Mouse (Mus musculus): Measurements from ENCODE around the gene Nt5c. TPM values are rescaled to one million over a fixed set of nuclear protein-coding genes. Genes with fewer than 3 reads are reported as not detected.

Nt5c gene
- polyA plus RNA-seq, 1 experiment from 2014 or later: 48.3 TPM

GRCm38 (mm10) chr11:115475758-115476237 lies 15.9 kb downstream of the Nt5c start:
- Histone ChIP-seq H3K36me3 (replicated peaks; ENCODE audit: insufficient read depth, low read length) (no peaks in the 10 kb centered on the region; the same call in none of the 2 replicates), H3K27ac (ENCODE audit: low read depth) (peak overlapping the region; percentile 74), H3K27me3 (ENCODE audit: insufficient read depth, low read length) (no peaks in the 10 kb centered on the region), H3K4me2 (ENCODE audit: low read depth, low read length) (peak overlapping the region; percentile 84), H3K9me3 (ENCODE audit: low read length) (no peaks in the 10 kb centered on the region), H3K4me3 (ENCODE audit: low read depth, low read length) (peak overlapping the region; percentile 69), H3K4me1 (ENCODE audit: insufficient read depth) (peaks cover 30% of the 10 kb centered on the region), H3K9ac (replicated peaks) (peak overlapping the region; percentile 74)
- TF ChIP-seq CTCF (IDR thresholded peaks at IDR 0.05; ENCODE audit: low read depth) (no peak), EP300 (IDR thresholded peaks at IDR 0.05; ENCODE audit: low read depth) (peak; percentile 7)
- 1% methylated on average over 28 of the region's 28 CpGs for WGBS (ENCODE audit: insufficient replicate concordance)
- ATAC-seq: peak; percentile 30
- DNase-seq: no peak

DNA sequence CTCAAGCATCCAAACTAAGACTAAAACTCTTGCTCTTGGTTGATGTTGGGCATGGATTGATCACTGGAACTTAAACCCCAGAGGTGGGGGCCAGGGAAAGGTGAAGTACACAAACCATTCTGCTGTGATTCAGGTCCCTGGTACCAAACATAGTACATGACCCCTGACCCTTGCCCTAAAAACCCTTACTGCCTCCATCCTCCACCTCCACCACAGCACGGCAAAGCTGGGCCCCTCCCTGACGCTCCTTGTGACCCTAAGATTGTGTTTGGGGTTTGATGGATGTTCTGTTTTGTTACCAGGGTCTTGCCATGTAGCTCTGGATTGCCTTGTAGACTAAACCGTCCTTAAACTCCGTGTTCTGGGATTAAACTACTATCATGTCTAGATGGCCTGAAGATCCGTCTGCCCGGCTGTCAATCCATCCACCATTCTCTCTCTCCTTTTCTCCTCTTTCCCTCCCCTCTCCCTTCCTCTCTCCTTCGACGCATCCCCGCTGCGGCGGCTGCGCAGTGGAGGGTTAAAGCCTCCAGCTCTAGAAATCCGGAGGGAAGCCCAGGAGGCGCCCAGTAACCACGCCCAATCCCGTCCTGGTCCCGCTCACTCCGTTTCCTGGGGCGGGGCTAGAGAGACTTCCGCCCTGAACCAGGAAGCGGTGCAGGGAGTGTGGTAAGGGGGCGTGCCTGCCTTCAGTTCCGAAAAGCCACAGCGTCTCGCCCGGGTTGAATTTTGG lies 16.5 kb downstream of the Nt5c start, which contains the start of gene Armc7:
Gene Armc7, plus strand, starts transcription at position 643 of the 733 bp plus-strand sequence.
- Histone ChIP-seq H3K9me3 (ENCODE audit: low read length) (no peaks in the 10 kb centered on the region), H3K27ac (ENCODE audit: low read depth) (peak within 1 kb of the TSS; percentile 74), H3K4me2 (ENCODE audit: low read depth, low read length) (peak within 1 kb of the TSS; percentile 84), H3K9ac (replicated peaks) (peak within 1 kb of the TSS; percentile 74), H3K4me3 (ENCODE audit: low read depth, low read length) (peak within 1 kb of the TSS; percentile 69), H3K4me1 (ENCODE audit: insufficient read depth) (peaks cover 30% of the 10 kb centered on the region), H3K36me3 (replicated peaks; ENCODE audit: insufficient read depth, low read length) (no peaks in the 10 kb centered on the region; the same call in none of the 2 replicates), H3K27me3 (ENCODE audit: insufficient read depth, low read length) (no peaks in the 10 kb centered on the region)
- DNase-seq: peak; percentile 95
- WGBS (ENCODE audit: insufficient replicate concordance): 2% methylated on average over 26 of the region's 26 CpGs
- TF ChIP-seq EP300 (IDR thresholded peaks at IDR 0.05; ENCODE audit: low read depth) (peak; percentile 7), CTCF (IDR thresholded peaks at IDR 0.05; ENCODE audit: low read depth) (no peak)
- peak; percentile 96 for ATAC-seq

DNA sequence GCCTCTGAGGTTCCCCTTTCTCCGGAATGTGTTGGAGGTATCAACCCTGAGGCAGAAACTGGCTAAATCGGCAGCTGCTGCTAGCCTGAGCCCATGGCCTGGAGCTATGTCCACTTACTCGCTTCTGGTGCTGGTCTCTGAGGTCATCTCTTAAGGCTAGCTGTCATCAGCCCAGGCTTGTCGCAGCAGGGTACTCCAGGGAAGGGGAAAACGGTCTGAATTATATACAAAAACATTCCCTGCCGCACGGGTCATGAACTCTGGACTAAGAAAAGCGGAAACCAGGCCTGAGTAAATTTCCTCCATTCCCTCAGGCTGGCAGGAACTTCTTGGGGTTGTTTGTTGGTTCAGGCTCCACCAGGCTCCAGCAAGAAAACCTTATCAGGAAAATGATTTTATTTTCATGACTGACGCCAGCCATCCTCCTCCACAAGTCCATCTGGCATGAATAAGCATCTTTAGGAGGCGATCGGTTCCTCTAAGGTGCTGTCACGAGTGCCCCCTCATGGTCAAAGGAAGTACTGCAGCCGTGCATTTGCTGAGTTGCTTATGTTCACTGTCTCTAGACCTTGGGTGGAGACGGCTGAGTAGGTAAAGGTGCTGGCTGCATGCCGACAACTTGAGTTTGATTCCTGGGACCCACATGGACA lies 17.9 kb downstream of the Nt5c start:
- H3K9ac ChIP-seq (replicated peaks): no peak overlapping the region
- no peaks in the 10 kb centered on the region for H3K9me3 ChIP-seq (ENCODE audit: low read length)
- H3K4me2 ChIP-seq (ENCODE audit: low read depth, low read length): peak overlapping the region; percentile 26; the same call in 1 of the 2 replicates
- peak overlapping the region; percentile 79 for H3K27ac ChIP-seq (ENCODE audit: low read depth)
- no peaks in the 10 kb centered on the region for H3K36me3 ChIP-seq (replicated peaks; ENCODE audit: insufficient read depth, low read length)
- peak; percentile 78 for TF ChIP-seq EP300 (IDR thresholded peaks at IDR 0.05; ENCODE audit: low read depth)
- TF ChIP-seq CTCF (IDR thresholded peaks at IDR 0.05; ENCODE audit: low read depth): peak; percentile 99
- peaks cover 30% of the 10 kb centered on the region for H3K4me1 ChIP-seq (ENCODE audit: insufficient read depth)
- ATAC-seq (peak; percentile 37), DNase-seq (peak; percentile 94)
- H3K4me3 ChIP-seq (ENCODE audit: low read depth, low read length): no peak overlapping the region
- WGBS (ENCODE audit: insufficient replicate concordance): 20% methylated on average over 15 of the region's 15 CpGs
- no peaks in the 10 kb centered on the region for H3K27me3 ChIP-seq (ENCODE audit: insufficient read depth, low read length)

GRCm38 (mm10) chr11:115472183-115472582 lies 19.5 kb downstream of the Nt5c start:
- peaks cover 28% of the 10 kb centered on the region for H3K4me1 ChIP-seq (ENCODE audit: insufficient read depth)
- H3K27me3 ChIP-seq (ENCODE audit: insufficient read depth, low read length): no peaks in the 10 kb centered on the region
- ATAC-seq (no peak), DNase-seq (no peak)
- H3K4me2 ChIP-seq (ENCODE audit: low read depth, low read length): no peak overlapping the region
- 81% methylated on average over 7 of the region's 7 CpGs for WGBS (ENCODE audit: insufficient replicate concordance)
- no peak overlapping the region for H3K9ac ChIP-seq (replicated peaks)
- no peak overlapping the region for H3K27ac ChIP-seq (ENCODE audit: low read depth)
- TF ChIP-seq EP300 (IDR thresholded peaks at IDR 0.05; ENCODE audit: low read depth): no peak
- no peak for TF ChIP-seq CTCF (IDR thresholded peaks at IDR 0.05; ENCODE audit: low read depth)
- H3K9me3 ChIP-seq (ENCODE audit: low read length): no peaks in the 10 kb centered on the region
- no peak overlapping the region for H3K4me3 ChIP-seq (ENCODE audit: low read depth, low read length)
- no peaks in the 10 kb centered on the region for H3K36me3 ChIP-seq (replicated peaks; ENCODE audit: insufficient read depth, low read length)

GRCm38 (mm10) chr11:115467217-115467618 lies 24.4 kb downstream of the Nt5c start:
- H3K27ac ChIP-seq (ENCODE audit: low read depth): no peak overlapping the region
- H3K9ac ChIP-seq (replicated peaks): no peak overlapping the region
- no peak overlapping the region for H3K4me2 ChIP-seq (ENCODE audit: low read depth, low read length)
- 65% methylated on average over 4 of the region's 4 CpGs for WGBS (ENCODE audit: insufficient replicate concordance)
- no peaks in the 10 kb centered on the region for H3K9me3 ChIP-seq (ENCODE audit: low read length)
- H3K4me1 ChIP-seq (ENCODE audit: insufficient read depth): peaks cover 5% of the 10 kb centered on the region; the same call in 1 of the 2 replicates
- ATAC-seq (no peak), DNase-seq (no peak)
- H3K4me3 ChIP-seq (ENCODE audit: low read depth, low read length): no peak overlapping the region
- H3K27me3 ChIP-seq (ENCODE audit: insufficient read depth, low read length): no peaks in the 10 kb centered on the region
- TF ChIP-seq CTCF (IDR thresholded peaks at IDR 0.05; ENCODE audit: low read depth) (no peak), EP300 (IDR thresholded peaks at IDR 0.05; ENCODE audit: low read depth) (no peak)
- H3K36me3 ChIP-seq (replicated peaks; ENCODE audit: insufficient read depth, low read length): no peaks in the 10 kb centered on the region

- TF ChIP-seq CTCF (IDR thresholded peaks at IDR 0.05; ENCODE audit: low read depth) (no peak), EP300 (IDR thresholded peaks at IDR 0.05; ENCODE audit: low read depth) (no peak)
- WGBS (ENCODE audit: insufficient replicate concordance): 80% methylated on average over 8 of the region's 8 CpGs
- Histone ChIP-seq H3K9me3 (ENCODE audit: low read length) (no peaks in the 10 kb centered on the region), H3K4me2 (ENCODE audit: low read depth, low read length) (no peak overlapping the region), H3K4me1 (ENCODE audit: insufficient read depth) (peaks cover 10% of the 10 kb centered on the region; the same call in 1 of the 2 replicates), H3K27ac (ENCODE audit: low read depth) (no peak overlapping the region), H3K9ac (replicated peaks) (no peak overlapping the region), H3K36me3 (replicated peaks; ENCODE audit: insufficient read depth, low read length) (no peaks in the 10 kb centered on the region), H3K27me3 (ENCODE audit: insufficient read depth, low read length) (no peaks in the 10 kb centered on the region), H3K4me3 (ENCODE audit: low read depth, low read length) (no peak overlapping the region)
- DNase-seq (no peak), ATAC-seq (no peak)
Observed at GRCm38 (mm10) chr11:115464851-115465250, 26.8 kb downstream of the Nt5c start.

Measured in liver, postnatal 0 days (tissue).